Mouse (Mus musculus) heart, embryonic 12.5 days (tissue): ENCODE results near the gene Fbxl17. TPM values are rescaled to one million over a fixed set of nuclear protein-coding genes. Genes with fewer than 3 reads are reported as not detected.

Experiments
- ATAC-seq: fragments of 200-750 bp; cut with Nextera tagmentation; 2 replicates; pipeline ENCODE4 v1.8.0; 2017; ENCODE audit warnings: moderate TSS enrichment, moderate library complexity; ENCODE audit not compliant: insufficient number of reproducible peaks, low FRiP score
- H3K27ac ChIP-seq: fragments of 300-500 bp; sonication (generic); 2 replicates; pipeline ENCODE4 v1.5.1; 2016; ENCODE audit warnings: mild to moderate bottlenecking, moderate library complexity; ENCODE audit not compliant: poor library complexity, severe bottlenecking
- H3K27me3 ChIP-seq: fragments of 300-500 bp; sonication (generic); replicated peaks from 2 replicates; pipeline ENCODE4 v1.6.1; 2016; ENCODE audit warnings: mild to moderate bottlenecking, moderate library complexity
- H3K36me3 ChIP-seq: fragments of 300-500 bp; sonication (generic); 2 replicates; pipeline ENCODE4 v1.6.1; 2016; ENCODE audit warnings: mild to moderate bottlenecking, moderate library complexity
- H3K4me1 ChIP-seq: fragments of 300-500 bp; sonication (generic); replicated peaks from 2 replicates; pipeline ENCODE4 v1.6.1; 2016; ENCODE audit warnings: mild to moderate bottlenecking
- H3K4me2 ChIP-seq: fragments of 300-500 bp; sonication (generic); 2 replicates; pipeline ENCODE4 v1.6.1; 2016; ENCODE audit warnings: mild to moderate bottlenecking, moderate library complexity
- H3K4me3 ChIP-seq: fragments of 300-500 bp; sonication (generic); 2 replicates; pipeline ENCODE4 v1.5.1; 2016; ENCODE audit warnings: mild to moderate bottlenecking
- H3K9ac ChIP-seq: fragments of 300-500 bp; sonication (generic); 2 replicates; pipeline ENCODE4 v1.6.1; 2016; ENCODE audit warnings: mild to moderate bottlenecking, moderate library complexity
- H3K9me3 ChIP-seq: fragments of 300-500 bp; sonication (generic); replicated peaks from 2 replicates; pipeline ENCODE4 v1.6.1; 2016; ENCODE audit warnings: mild to moderate bottlenecking, moderate library complexity
- WGBS: fragments of 180-500 bp; shearing (Covaris S2); methylation state at CpG from one replicate; pipeline ENCODE4 v1.1.7; 2016; 5-methylcytosine and 5-hydroxymethylcytosine counted together
- polyA plus RNA-seq: library from polyadenylated mRNA; unstranded; fragments of >200 nt; fragmentation: Nextera tagmentation; extraction: Ambion mirVana; gene quantifications from 2 replicates; pipeline ENCODE4 v1.2.1, GENCODE M21; 2016

Fbxl17 gene
- polyA plus RNA-seq, 1 experiment from 2014 or later = 7.1 TPM

DNA sequence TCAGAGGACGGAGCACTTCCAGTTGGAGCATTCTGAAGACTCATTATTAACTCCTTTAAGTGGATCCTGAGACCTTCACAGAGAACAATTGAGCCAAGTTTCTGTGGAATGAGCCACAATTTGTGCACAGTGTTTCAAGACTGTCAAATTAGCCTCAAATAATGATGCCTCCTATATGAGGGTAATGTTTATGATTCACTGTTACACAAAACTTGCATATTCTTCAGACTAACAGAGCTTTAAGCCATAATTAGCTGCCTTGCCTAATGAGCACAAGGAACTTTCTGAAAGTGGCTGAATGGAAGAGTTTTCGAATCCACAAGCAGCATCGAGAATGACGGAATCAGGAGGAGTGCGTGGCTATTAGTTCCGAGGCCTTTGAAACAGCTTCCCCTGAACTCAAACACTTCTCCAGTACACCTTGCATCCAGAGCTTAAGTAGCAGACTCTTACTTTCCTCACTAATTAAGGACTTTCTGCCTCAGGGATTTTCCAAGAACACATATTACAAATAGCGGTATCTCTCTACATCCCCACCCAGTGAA, 389.5 kb downstream of the Fbxl17 start:
- WGBS = 87% methylated on average over 7 of the region's 7 CpGs
- H3K27ac ChIP-seq = no peak overlapping the region
- H3K9ac ChIP-seq = no peak overlapping the region
- ATAC-seq = no peak
- no peaks in the 10 kb centered on the region for H3K9me3 ChIP-seq
- H3K4me3 ChIP-seq = no peak overlapping the region
- no peaks in the 10 kb centered on the region for H3K36me3 ChIP-seq
- no peaks in the 10 kb centered on the region for H3K27me3 ChIP-seq
- no peak overlapping the region for H3K4me2 ChIP-seq
- H3K4me1 ChIP-seq = no peaks in the 10 kb centered on the region

DNA sequence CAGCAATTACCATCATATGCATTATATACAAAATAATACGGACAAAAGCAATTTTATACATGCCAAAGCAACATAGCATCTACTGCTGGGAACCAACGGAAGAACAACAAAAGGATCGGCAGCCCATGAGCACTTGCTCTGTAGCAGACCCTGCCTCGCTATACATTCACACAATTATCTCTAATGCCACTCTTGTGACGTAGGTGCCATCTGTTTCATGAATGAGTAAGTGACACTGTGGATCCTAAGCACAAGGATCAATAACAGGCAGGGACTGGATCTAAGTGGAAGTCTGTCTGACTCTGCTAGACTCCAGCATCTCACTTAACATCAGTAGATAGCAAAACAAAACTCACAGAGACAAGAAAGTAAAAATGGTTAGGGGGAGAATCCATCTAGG, 391.8 kb downstream of the Fbxl17 start:
- WGBS = 81% methylated on average over 5 of the region's 5 CpGs

DNA sequence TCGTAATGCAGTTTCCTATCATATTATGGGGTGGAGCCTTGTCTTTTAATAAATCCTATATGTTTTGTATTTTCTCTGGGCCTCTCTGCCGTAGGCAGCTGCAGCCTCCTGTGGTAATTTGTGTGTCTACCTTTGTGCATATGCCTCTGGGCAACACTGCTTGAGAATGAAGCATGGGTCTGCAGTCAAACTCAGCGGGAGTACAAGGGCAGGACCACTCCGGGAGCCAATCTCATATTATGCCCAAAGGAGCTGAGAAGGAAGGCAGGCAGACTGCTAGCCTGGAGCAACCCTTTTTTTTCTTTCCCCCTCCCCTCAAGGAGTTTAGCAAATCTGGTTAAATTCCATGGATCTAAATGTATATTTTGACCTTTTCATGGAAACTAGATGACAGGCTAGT, 392.3 kb downstream of the Fbxl17 start:
- Histone ChIP-seq H3K4me1 (no peaks in the 10 kb centered on the region), H3K36me3 (no peaks in the 10 kb centered on the region), H3K9me3 (no peaks in the 10 kb centered on the region), H3K4me3 (no peak overlapping the region), H3K27me3 (no peaks in the 10 kb centered on the region), H3K27ac (no peak overlapping the region), H3K4me2 (no peak overlapping the region), H3K9ac (no peak overlapping the region)
- WGBS = 91% methylated on average over 4 of the region's 4 CpGs
- no peak for ATAC-seq

More for the DNA sequence above, 391.8 kb downstream of the Fbxl17 start:
- Histone ChIP-seq H3K4me2 (no peak overlapping the region), H3K4me1 (no peaks in the 10 kb centered on the region), H3K4me3 (no peak overlapping the region), H3K36me3 (no peaks in the 10 kb centered on the region), H3K9ac (no peak overlapping the region), H3K9me3 (no peaks in the 10 kb centered on the region), H3K27ac (no peak overlapping the region), H3K27me3 (no peaks in the 10 kb centered on the region)
- no peak for ATAC-seq

DNA sequence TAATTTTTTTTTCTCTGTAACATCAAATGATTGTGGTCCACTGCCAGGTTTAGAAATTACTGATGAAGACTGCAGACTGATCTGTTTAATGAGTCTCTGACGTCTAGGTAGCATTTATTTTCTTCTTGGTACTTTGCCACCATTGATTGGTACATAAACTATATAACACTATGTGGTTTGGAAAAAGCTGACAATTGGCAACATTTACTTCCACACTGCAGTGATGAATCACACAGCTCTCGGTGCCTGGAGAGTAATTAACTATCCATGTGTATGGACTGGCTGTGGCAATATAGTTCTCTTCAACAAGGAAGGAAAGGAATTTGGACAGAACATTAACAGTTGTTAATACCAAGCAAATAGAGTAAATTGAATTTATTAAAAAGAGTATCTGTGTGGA, 404.3 kb downstream of the Fbxl17 start:
- 73% methylated on average over 2 of the region's 2 CpGs for WGBS
- H3K36me3 ChIP-seq = no peaks in the 10 kb centered on the region
- no peaks in the 10 kb centered on the region for H3K9me3 ChIP-seq
- H3K4me2 ChIP-seq = no peak overlapping the region
- no peak for ATAC-seq
- peaks cover 6% of the 10 kb centered on the region; the same call in 1 of the 2 replicates for H3K4me1 ChIP-seq
- H3K9ac ChIP-seq = no peak overlapping the region
- H3K4me3 ChIP-seq = no peak overlapping the region
- H3K27ac ChIP-seq = no peak overlapping the region
- H3K27me3 ChIP-seq = no peaks in the 10 kb centered on the region

DNA sequence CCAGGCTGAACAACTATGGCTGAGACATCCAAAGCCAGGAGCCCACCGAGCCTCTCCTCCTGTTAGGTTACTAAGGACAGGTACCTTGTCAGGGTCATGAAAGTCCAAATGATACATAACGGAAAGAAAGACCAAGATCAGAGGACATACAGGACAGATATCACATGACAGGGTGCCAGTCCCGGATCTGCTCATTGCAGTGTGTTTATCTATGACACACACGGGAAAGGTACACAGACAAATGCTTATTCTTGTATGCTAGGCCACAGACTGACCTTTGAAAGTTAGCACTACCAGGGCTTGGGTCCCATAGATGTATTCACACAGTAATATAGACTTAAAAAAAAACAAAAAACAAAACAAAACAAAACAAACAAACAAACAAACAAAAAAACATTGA, 404.8 kb downstream of the Fbxl17 start:
- 67% methylated on average over 4 of the region's 4 CpGs for WGBS

DNA sequence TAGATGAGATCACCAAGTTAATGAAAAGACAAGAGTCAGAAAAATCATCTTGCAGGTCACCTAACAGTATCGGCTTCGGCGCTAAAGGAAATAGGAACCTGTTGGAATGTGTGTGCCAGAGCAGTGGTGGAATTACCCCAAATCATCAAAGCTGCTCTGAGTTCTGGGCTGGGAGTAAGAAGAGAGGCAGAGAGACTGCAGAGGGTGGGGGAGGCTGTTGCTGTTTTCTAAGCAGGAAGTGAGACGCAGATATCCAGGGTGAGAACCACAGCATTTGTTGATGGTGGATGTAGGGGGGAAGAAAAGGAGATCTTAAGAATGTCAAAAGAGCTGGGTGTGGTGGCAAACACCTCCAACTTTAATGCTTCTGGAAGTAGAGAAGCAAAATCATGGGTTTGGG, 406.6 kb downstream of the Fbxl17 start:
- 48% methylated on average over 4 of the region's 4 CpGs for WGBS
- Histone ChIP-seq H3K4me1 (peaks cover 6% of the 10 kb centered on the region; the same call in 1 of the 2 replicates), H3K9me3 (0 out of 2 replicates have a peak, but pooled peaks cover 4% of the 10 kb centered on the region), H3K4me2 (no peak overlapping the region), H3K9ac (no peak overlapping the region), H3K36me3 (no peaks in the 10 kb centered on the region), H3K27ac (no peak overlapping the region), H3K4me3 (no peak overlapping the region), H3K27me3 (no peaks in the 10 kb centered on the region)
- ATAC-seq = no peak

More for the DNA sequence above, 404.8 kb downstream of the Fbxl17 start:
- no peak overlapping the region for H3K4me3 ChIP-seq
- H3K36me3 ChIP-seq = no peaks in the 10 kb centered on the region
- no peak overlapping the region for H3K9ac ChIP-seq
- H3K27ac ChIP-seq = no peak overlapping the region
- no peak for ATAC-seq
- H3K27me3 ChIP-seq = no peaks in the 10 kb centered on the region
- no peak overlapping the region for H3K4me2 ChIP-seq
- no peaks in the 10 kb centered on the region for H3K9me3 ChIP-seq
- H3K4me1 ChIP-seq = peaks cover 6% of the 10 kb centered on the region; the same call in 1 of the 2 replicates

DNA sequence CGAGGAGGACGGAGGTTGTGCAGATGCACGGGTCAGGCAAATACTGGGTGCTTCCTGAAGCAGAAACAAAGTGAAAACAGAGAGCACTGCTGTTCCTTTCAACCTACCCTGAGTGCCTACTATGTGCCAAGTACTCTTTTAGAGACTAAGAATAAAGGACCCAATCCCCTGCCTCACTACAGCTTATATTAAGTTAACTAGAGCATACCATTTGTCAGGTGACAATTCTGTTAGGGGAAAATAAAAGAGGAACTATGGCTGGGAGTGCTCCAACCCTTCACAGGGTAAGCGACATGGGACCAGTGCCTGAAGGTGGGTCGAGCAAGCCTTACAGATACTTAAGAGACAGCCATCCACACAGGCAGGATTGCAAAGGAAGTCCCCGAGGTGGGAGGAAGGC, 407.0 kb downstream of the Fbxl17 start:
- ATAC-seq = no peak
- peaks cover 6% of the 10 kb centered on the region; the same call in 1 of the 2 replicates for H3K4me1 ChIP-seq
- H3K4me3 ChIP-seq = no peak overlapping the region
- H3K27ac ChIP-seq = no peak overlapping the region
- WGBS = 61% methylated on average over 6 of the region's 6 CpGs
- H3K4me2 ChIP-seq = no peak overlapping the region
- no peak overlapping the region for H3K9ac ChIP-seq
- no peaks in the 10 kb centered on the region for H3K36me3 ChIP-seq
- 0 out of 2 replicates have a peak, but pooled peaks cover 4% of the 10 kb centered on the region for H3K9me3 ChIP-seq
- no peaks in the 10 kb centered on the region for H3K27me3 ChIP-seq

DNA sequence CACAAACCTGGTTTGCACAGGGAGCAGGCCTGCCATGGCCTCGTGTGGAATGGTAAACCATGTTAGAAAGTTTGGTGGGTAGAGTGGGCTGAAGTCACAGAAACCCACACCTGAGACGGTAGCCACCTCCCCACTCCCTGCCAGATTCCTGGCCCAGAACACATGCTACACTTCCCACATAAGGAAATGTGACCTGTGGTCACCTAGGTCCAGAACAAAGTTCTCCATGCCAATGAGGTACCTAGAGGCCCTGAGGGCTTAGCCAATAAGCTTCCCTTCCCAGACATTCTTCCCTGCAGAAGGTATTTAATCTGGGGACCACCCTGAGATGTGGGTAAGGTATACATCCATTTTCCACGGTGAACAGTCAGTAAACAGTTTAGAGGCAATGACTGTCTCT, 409.7 kb downstream of the Fbxl17 start:
- no peak overlapping the region for H3K9ac ChIP-seq
- 0 out of 2 replicates have a peak, but pooled peaks cover 4% of the 10 kb centered on the region for H3K9me3 ChIP-seq
- H3K27me3 ChIP-seq = no peaks in the 10 kb centered on the region
- WGBS = 83% methylated on average over 3 of the region's 3 CpGs
- no peaks in the 10 kb centered on the region for H3K36me3 ChIP-seq
- ATAC-seq = no peak
- H3K4me2 ChIP-seq = no peak overlapping the region
- H3K4me3 ChIP-seq = no peak overlapping the region
- H3K27ac ChIP-seq = no peak overlapping the region
- H3K4me1 ChIP-seq = peaks cover 11% of the 10 kb centered on the region; the same call in 1 of the 2 replicates

DNA sequence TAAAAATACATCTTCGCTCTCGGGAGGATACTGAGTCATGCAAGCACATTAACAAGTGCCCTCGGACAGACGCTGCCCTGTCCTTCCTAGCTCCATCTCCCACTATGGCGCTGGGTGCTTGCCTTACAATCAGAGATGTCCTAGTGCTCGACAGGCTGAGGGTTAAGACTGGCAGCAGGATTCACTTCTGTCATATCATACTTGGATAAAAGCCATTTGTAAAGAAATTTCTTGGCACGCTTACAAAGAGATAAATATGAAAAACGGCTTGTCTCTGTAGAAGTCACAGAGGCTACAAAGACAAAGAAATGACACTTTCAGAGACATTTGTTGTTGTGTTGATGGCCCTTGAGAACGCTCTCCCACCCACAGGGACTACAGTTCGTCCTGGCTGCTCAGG, 412.6 kb downstream of the Fbxl17 start:
- Histone ChIP-seq H3K27me3 (no peaks in the 10 kb centered on the region), H3K36me3 (no peaks in the 10 kb centered on the region), H3K9me3 (0 out of 2 replicates have a peak, but pooled peaks cover 4% of the 10 kb centered on the region), H3K27ac (no peak overlapping the region), H3K9ac (no peak overlapping the region), H3K4me2 (no peak overlapping the region), H3K4me1 (peaks cover 6% of the 10 kb centered on the region; the same call in 1 of the 2 replicates), H3K4me3 (no peak overlapping the region)
- WGBS = 71% methylated on average over 10 of the region's 10 CpGs
- ATAC-seq = no peak

DNA sequence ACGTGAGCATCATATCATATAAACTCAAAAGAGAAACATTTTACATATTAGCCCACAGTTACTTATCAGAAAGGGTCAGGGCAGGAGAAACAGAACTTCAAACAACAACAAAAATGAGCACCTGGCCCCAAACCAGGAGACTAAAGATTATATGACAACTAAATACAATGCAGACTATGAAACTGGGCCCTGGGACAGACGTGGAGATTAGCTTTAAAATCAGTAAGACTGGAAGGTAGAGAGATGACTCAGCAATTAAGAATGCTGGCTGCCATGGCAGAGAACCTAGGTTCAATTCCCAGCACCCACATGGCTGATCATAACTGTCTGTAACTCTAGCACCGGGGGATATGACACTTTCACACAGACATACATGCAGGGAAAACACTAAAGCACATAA, 413.3 kb downstream of the Fbxl17 start:
- no peak overlapping the region for H3K27ac ChIP-seq
- no peaks in the 10 kb centered on the region for H3K36me3 ChIP-seq
- H3K4me1 ChIP-seq = peaks cover 6% of the 10 kb centered on the region; the same call in 1 of the 2 replicates
- no peak overlapping the region for H3K4me2 ChIP-seq
- no peaks in the 10 kb centered on the region for H3K27me3 ChIP-seq
- H3K9me3 ChIP-seq = 0 out of 2 replicates have a peak, but pooled peaks cover 4% of the 10 kb centered on the region
- no peak overlapping the region for H3K4me3 ChIP-seq
- 71% methylated on average over 3 of the region's 3 CpGs for WGBS
- no peak overlapping the region for H3K9ac ChIP-seq
- no peak for ATAC-seq

DNA sequence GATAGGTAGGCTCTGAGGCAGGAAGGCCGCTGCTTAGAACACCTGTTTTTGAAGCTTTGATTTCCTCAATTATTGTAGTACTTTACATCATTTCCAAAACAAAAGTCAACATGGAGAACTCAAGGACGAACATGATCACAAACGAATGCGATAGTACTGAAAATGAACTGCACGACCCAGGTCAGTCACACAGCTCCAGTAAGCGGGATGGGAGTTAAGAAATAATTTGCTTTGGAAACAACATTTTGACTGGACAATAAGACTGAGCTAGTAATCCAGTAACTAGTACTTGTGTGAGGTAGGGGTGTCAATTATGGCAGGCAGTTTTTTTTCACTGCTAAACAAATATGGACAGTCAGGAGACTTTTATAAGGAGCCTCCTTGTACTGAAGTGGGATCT, 414.6 kb downstream of the Fbxl17 start:
- Histone ChIP-seq H3K9ac (no peak overlapping the region), H3K4me3 (no peak overlapping the region), H3K36me3 (no peaks in the 10 kb centered on the region), H3K9me3 (0 out of 2 replicates have a peak, but pooled peaks cover 4% of the 10 kb centered on the region), H3K4me2 (no peak overlapping the region), H3K27ac (no peak overlapping the region), H3K4me1 (peaks cover 6% of the 10 kb centered on the region; the same call in 1 of the 2 replicates), H3K27me3 (no peaks in the 10 kb centered on the region)
- ATAC-seq = no peak
- WGBS = 91% methylated on average over 6 of the region's 6 CpGs

DNA sequence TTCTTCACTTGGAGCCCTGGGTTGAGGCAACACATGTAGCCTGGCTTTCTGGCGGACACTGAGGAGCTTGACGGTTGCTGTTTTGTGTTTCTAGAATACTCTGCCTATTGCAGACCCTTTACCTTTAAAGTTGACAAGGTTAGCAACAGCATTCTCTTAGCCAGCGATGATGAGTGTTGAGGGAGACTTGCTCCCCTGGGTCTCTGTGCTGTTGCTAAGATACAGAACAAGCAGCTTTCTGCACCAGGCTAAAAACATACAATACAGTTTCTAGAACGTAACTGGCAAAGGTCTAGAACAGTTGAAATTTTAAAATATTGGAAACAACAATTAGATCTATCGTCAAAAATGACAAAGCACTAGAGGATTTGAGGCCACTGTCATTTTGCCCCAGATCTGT, 420.7 kb downstream of the Fbxl17 start:
- no peak overlapping the region for H3K4me3 ChIP-seq
- H3K36me3 ChIP-seq = no peaks in the 10 kb centered on the region
- ATAC-seq = no peak
- no peak overlapping the region for H3K4me2 ChIP-seq
- H3K27ac ChIP-seq = no peak overlapping the region
- 72% methylated on average over 5 of the region's 5 CpGs for WGBS
- H3K9ac ChIP-seq = no peak overlapping the region
- H3K9me3 ChIP-seq = no peaks in the 10 kb centered on the region
- peaks cover 5% of the 10 kb centered on the region; the same call in 1 of the 2 replicates for H3K4me1 ChIP-seq
- H3K27me3 ChIP-seq = no peaks in the 10 kb centered on the region
